Mouse (Mus musculus): ENCODE measurements around the gene Raf1. TPM values are rescaled to one million over a fixed set of nuclear protein-coding genes. Genes with fewer than 3 reads are reported as not detected.
A peak's percentile ranks its signal among the peaks of the same experiment; 100 is the strongest.
"Not testable (repeated sequence)": the region's sequence is repeated elsewhere in the genome, so short reads cannot be mapped to it uniquely, and the experiment has no call there.

The Raf1 gene
- polyA plus RNA-seq, 2 experiments, result 120 to 176 TPM

DNA sequence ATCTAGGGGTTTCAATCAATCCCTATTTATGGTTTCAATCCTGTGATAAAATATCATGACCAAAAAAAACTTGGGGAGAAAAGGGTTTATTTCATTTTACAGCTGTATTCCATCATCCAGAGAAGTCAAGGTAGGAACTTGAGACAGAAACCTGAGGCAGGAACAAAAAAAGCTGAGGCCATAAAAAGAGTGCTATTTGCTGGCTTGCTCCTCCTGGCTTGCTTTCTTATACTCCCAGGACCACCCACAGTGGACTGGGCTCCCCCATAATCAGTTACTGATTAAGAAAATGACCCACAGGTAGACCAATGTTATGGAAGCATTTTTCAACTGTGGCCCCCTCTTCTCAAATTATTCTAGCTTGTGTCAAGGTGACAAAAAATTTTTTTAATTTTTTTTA is 24.7 kb downstream of the Raf1 start:
- H3K27ac ChIP-seq (replicated peaks; ENCODE audit: low read depth, low read length), result no peak overlapping the region
- H3K9me3 ChIP-seq (ENCODE audit: control insufficient read depth, low read length), result no peaks in the 10 kb centered on the region
- H3K4me3 ChIP-seq (replicated peaks; ENCODE audit: low read length), result no peak overlapping the region
- no peak overlapping the region for H3K4me2 ChIP-seq (replicated peaks; ENCODE audit: low read depth, low read length, severe bottlenecking)
- H3K4me1 ChIP-seq (ENCODE audit: control insufficient read depth, insufficient read depth, low read length), result peaks cover 20% of the 10 kb centered on the region
- DNase-seq (ENCODE audit: low spot score) (peak; percentile 22), ATAC-seq (ENCODE audit: low FRiP score, low read depth) (no peak)
- no peak for TF ChIP-seq POLR2A (IDR thresholded peaks at IDR 0.05; ENCODE audit: borderline replicate concordance, extremely low read depth, insufficient read depth, insufficient read length)
- no peaks in the 10 kb centered on the region for H3K27me3 ChIP-seq (ENCODE audit: control insufficient read depth, insufficient read depth, low read length)
- H3K36me3 ChIP-seq (ENCODE audit: control insufficient read depth, insufficient read depth, low read length), result no peaks in the 10 kb centered on the region; the same call in 1 of the 2 replicates
- no peak overlapping the region for H3K9ac ChIP-seq (ENCODE audit: low read depth, low read length, severe bottlenecking)

DNA sequence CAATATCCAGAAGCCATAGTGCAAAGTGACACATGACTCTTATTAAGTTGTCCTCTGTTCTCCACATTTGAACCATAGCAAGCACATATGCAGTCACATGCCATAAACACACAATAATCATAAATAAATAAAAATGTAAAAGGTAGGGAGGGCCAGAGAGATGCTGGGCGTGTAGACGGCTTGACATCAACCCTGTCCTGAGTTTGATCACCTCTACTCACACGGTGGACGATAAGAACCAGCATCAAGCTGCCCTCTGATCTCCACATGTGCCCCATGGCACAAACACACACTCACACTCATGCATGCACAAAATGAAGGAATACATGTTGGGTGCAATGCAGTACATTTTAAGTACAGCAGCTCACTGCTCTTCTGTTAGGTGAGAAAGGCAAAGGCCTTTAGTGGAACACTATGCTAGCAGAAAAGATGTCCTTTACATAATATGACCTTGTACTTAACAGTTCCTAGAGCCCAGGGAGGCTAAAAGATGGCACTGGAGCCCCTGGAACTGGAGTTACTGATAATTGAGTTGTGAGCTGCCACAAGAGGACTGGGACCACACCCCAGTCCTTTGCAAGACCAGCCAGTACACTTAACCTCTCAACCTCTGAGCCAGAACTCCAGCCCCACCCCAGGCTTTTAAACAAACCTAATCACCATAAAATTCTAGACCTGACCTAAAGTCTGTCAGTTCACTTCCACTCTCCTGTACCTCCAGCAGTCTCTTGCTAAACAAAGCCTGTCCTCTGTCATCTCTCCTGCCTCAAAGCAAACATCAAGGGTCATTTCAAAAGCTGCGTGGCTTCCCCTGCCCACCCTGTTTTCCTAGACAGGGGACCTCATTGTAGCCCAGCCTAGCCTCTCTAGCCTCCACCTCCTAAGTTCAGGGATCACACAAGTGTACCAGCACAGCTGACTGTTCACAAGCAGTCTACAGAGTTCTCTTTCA is 25.7 kb downstream of the Raf1 start:
- no peaks in the 10 kb centered on the region for H3K27me3 ChIP-seq (ENCODE audit: control insufficient read depth, insufficient read depth, low read length)
- H3K4me3 ChIP-seq (replicated peaks; ENCODE audit: low read length), result no peak overlapping the region
- 52% methylated on average over 5 of the region's 5 CpGs for WGBS
- no peak overlapping the region for H3K27ac ChIP-seq (replicated peaks; ENCODE audit: low read depth, low read length)
- no peak overlapping the region for H3K4me2 ChIP-seq (replicated peaks; ENCODE audit: low read depth, low read length, severe bottlenecking)
- H3K4me1 ChIP-seq (ENCODE audit: control insufficient read depth, insufficient read depth, low read length), result peaks cover 20% of the 10 kb centered on the region
- no peak for TF ChIP-seq POLR2A (IDR thresholded peaks at IDR 0.05; ENCODE audit: borderline replicate concordance, extremely low read depth, insufficient read depth, insufficient read length)
- no peak for DNase-seq (ENCODE audit: low spot score)
- ATAC-seq (ENCODE audit: low FRiP score, low read depth), result no peak
- H3K36me3 ChIP-seq (ENCODE audit: control insufficient read depth, insufficient read depth, low read length), result no peaks in the 10 kb centered on the region; the same call in 1 of the 2 replicates
- no peaks in the 10 kb centered on the region for H3K9me3 ChIP-seq (ENCODE audit: control insufficient read depth, low read length)
- H3K9ac ChIP-seq (ENCODE audit: low read depth, low read length, severe bottlenecking), result no peak overlapping the region

DNA sequence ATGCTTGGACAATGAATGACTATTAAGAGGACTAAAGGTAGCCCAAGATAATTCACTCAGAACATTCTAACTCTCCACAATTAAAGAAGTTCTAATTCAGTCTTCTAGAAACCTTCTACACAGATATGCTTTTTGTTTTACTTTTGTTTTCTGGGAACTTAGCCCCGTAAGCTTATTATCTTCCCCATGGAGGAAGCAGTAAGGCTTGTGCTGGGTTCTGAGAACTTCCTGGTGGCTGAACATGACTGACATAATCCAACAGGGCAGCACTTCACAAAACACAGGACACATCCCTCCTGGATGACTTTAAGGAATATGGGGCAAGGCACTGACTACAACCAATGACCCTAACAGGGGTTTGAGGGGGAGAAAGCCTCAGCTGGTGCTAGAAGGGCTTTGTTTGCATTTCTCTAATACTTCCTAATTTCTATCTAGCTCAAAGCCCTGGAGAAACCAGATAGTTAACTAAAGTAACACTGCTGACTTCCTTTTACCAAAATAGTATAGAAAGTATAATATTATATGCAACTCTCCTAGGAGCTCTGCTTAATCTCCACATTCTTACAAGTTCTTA is 26.6 kb downstream of the Raf1 start:
- H3K9ac ChIP-seq (ENCODE audit: low read depth, low read length, severe bottlenecking), result no peak overlapping the region
- H3K27me3 ChIP-seq (ENCODE audit: control insufficient read depth, insufficient read depth, low read length), result no peaks in the 10 kb centered on the region
- peaks cover 20% of the 10 kb centered on the region for H3K4me1 ChIP-seq (ENCODE audit: control insufficient read depth, insufficient read depth, low read length)
- H3K4me2 ChIP-seq (replicated peaks; ENCODE audit: low read depth, low read length, severe bottlenecking), result no peak overlapping the region
- ATAC-seq (ENCODE audit: low FRiP score, low read depth) (no peak), DNase-seq (ENCODE audit: low spot score) (no peak)
- 83% methylated on average over 1 of the region's 1 CpGs for WGBS
- no peak for TF ChIP-seq POLR2A (IDR thresholded peaks at IDR 0.05; ENCODE audit: borderline replicate concordance, extremely low read depth, insufficient read depth, insufficient read length)
- H3K9me3 ChIP-seq (ENCODE audit: control insufficient read depth, low read length), result no peaks in the 10 kb centered on the region
- no peak overlapping the region for H3K4me3 ChIP-seq (replicated peaks; ENCODE audit: low read length)
- no peak overlapping the region for H3K27ac ChIP-seq (replicated peaks; ENCODE audit: low read depth, low read length)
- no peaks in the 10 kb centered on the region; the same call in 1 of the 2 replicates for H3K36me3 ChIP-seq (ENCODE audit: control insufficient read depth, insufficient read depth, low read length)

DNA sequence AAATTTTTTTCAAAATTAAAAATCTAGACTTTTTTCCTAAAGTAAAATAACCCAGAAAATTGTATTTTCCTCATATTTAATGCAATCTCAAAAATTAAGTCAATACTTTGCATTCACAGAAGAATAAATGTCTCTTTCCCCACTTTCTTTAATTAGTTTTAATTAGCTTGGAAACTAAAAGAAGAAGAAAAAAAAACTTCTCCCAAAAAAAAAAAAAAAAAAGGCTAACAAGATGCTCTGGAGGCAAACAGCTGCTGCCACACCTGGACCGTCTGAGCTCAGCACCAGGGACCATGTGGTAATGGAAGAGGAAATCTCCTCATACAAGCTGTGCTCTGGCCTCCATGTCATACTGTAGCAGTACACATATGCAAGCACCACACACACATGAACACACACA is 33.1 kb downstream of the Raf1 start:
- Histone ChIP-seq H3K4me3 (replicated peaks; ENCODE audit: low read length) (no peak overlapping the region), H3K9me3 (ENCODE audit: control insufficient read depth, low read length) (no peaks in the 10 kb centered on the region), H3K4me1 (ENCODE audit: control insufficient read depth, insufficient read depth, low read length) (0 out of 2 replicates have a peak, but pooled peaks cover under 1% of the 10 kb centered on the region), H3K36me3 (ENCODE audit: control insufficient read depth, insufficient read depth, low read length) (peaks cover 22% of the 10 kb centered on the region), H3K27me3 (ENCODE audit: control insufficient read depth, insufficient read depth, low read length) (no peaks in the 10 kb centered on the region), H3K9ac (ENCODE audit: low read depth, low read length, severe bottlenecking) (no peak overlapping the region), H3K27ac (replicated peaks; ENCODE audit: low read depth, low read length) (no peak overlapping the region), H3K4me2 (replicated peaks; ENCODE audit: low read depth, low read length, severe bottlenecking) (no peak overlapping the region)
- no peak for TF ChIP-seq POLR2A (IDR thresholded peaks at IDR 0.05; ENCODE audit: borderline replicate concordance, extremely low read depth, insufficient read depth, insufficient read length)
- ATAC-seq (ENCODE audit: low FRiP score, low read depth) (no peak), DNase-seq (ENCODE audit: low spot score) (no peak)
- 29% methylated on average over 1 of the region's 1 CpGs for WGBS

DNA sequence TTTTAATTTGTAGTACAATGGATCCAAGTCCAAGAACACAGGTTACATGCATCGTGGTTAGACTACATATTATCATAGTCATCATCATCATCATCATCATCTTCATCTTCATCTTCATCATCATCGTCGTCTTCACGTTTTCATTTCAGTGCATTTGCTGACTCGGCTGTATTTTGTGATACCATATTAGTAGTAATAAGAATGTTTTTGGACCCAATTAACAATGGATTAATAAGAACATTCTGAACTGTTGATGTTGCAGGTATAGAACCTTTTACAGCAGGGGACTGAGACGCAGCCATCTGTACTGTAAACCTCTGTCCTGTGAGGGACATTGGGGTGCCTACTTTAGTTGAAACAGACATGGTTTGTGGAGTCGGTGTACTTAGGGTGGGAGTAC is 38.2 kb downstream of the Raf1 start:
- not testable (repeated sequence) for H3K4me2 ChIP-seq (replicated peaks; ENCODE audit: low read depth, low read length, severe bottlenecking); H3K9me3 ChIP-seq (ENCODE audit: control insufficient read depth, low read length); H3K27me3 ChIP-seq (ENCODE audit: control insufficient read depth, insufficient read depth, low read length); ATAC-seq (ENCODE audit: low FRiP score, low read depth); H3K4me1 ChIP-seq (ENCODE audit: control insufficient read depth, insufficient read depth, low read length); H3K4me3 ChIP-seq (replicated peaks; ENCODE audit: low read length); H3K9ac ChIP-seq (ENCODE audit: low read depth, low read length, severe bottlenecking); DNase-seq (ENCODE audit: low spot score); H3K27ac ChIP-seq (replicated peaks; ENCODE audit: low read depth, low read length)
- peaks cover 56% of the 10 kb centered on the region for H3K36me3 ChIP-seq (ENCODE audit: control insufficient read depth, insufficient read depth, low read length)
- 91% methylated on average over 7 of the region's 7 CpGs for WGBS
